Mouse (Mus musculus): Measurements from ENCODE around the gene Lrmda. TPM values are rescaled to one million over a fixed set of nuclear protein-coding genes. Genes with fewer than 3 reads are reported as not detected.

The Lrmda gene
- total and polyA plus RNA-seq, 2 experiments: 0.18 to 0.50 TPM

DNA sequence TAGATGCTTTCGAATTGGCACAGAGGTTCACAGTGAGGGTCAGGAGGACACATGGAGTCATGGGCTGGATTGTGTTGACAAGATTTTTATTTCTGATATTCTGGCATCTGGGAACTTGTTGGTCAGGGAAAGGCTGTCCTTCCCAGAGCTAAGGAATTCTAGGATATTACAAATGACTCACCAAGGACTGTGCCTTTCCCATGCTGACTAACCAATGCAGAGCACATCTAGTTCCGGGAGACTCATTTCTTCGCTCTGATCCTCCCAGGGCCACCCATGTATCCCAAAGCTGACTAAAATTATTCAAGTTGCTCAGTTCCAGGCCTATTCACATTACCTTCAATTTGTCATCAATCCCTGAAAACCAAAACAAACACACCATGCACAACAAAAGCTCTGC is 602.4 kb downstream of the Lrmda start:
- H3K79me2 ChIP-seq (ENCODE audit: control insufficient read depth, insufficient read depth, low read length): no peaks in the 10 kb centered on the region
- DNase-seq (ENCODE audit: extremely low read depth, low read depth, low spot score): no peak
- TF ChIP-seq CTCF (IDR thresholded peaks at IDR 0.05; ENCODE audit: low read depth, low read length) (no peak), POLR2A (IDR thresholded peaks at IDR 0.05; ENCODE audit: extremely low read depth, insufficient read depth, low read length) (no peak)
- no peaks in the 10 kb centered on the region for H3K36me3 ChIP-seq (ENCODE audit: control insufficient read depth, insufficient read depth, low read length)
- H3K27ac ChIP-seq (replicated peaks; ENCODE audit: insufficient read depth, low read depth, low read length): no peak overlapping the region
- no peak overlapping the region for H3K4me3 ChIP-seq (ENCODE audit: insufficient read depth, low read depth, low read length)
- WGBS: 93% methylated on average over 3 of the region's 3 CpGs
- no peak overlapping the region for H3K9ac ChIP-seq (ENCODE audit: low read depth, low read length)
- no peaks in the 10 kb centered on the region for H3K27me3 ChIP-seq (ENCODE audit: control insufficient read depth, insufficient read depth, low read length)
- H3K4me1 ChIP-seq (ENCODE audit: control insufficient read depth, insufficient read depth, low read length): no peaks in the 10 kb centered on the region; the same call in 1 of the 2 replicates

DNA sequence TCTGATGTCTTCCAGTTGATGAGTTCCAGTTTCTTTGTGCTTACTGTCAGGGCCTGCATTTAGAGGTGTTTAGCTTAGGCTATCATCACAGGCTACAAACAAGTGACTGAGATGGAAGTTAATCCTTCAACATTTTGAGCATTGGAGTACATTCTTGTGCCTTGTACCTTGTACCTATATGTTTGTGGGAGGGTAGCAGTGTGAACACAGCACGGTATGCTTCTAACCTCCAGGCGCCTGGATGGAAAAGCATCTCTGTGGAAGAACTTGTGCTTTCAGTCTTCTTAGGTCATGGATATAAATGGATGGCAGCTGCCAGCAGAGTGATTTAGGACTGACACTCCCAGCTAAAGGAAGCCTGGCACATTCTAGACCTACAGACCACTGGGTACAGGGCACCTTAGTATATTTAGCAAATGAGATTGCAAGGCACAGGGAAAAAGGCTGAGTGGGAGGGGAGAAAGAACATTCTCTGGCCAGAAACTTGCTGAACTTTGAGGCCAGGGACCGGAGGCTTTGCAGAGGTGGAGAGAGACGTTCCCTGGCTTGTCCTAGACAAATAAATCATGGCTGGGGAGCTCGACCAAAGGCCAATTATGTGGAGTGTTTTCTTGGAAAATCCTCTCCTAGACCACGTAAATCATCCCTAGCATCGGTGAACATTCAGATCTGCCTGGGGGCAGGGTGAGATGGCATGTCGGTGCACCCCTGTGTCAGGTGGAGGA is 607.8 kb downstream of the Lrmda start:
- Histone ChIP-seq H3K4me1 (ENCODE audit: control insufficient read depth, insufficient read depth, low read length) (peaks cover 5% of the 10 kb centered on the region; the same call in 1 of the 2 replicates), H3K4me3 (ENCODE audit: insufficient read depth, low read depth, low read length) (no peak overlapping the region), H3K27me3 (ENCODE audit: control insufficient read depth, insufficient read depth, low read length) (no peaks in the 10 kb centered on the region), H3K9ac (ENCODE audit: low read depth, low read length) (no peak overlapping the region), H3K79me2 (ENCODE audit: control insufficient read depth, insufficient read depth, low read length) (no peaks in the 10 kb centered on the region), H3K27ac (replicated peaks; ENCODE audit: insufficient read depth, low read depth, low read length) (no peak overlapping the region), H3K36me3 (ENCODE audit: control insufficient read depth, insufficient read depth, low read length) (no peaks in the 10 kb centered on the region)
- peak; percentile 64 for DNase-seq (ENCODE audit: extremely low read depth, low read depth, low spot score)
- TF ChIP-seq CTCF (IDR thresholded peaks at IDR 0.05; ENCODE audit: low read depth, low read length) (no peak), POLR2A (IDR thresholded peaks at IDR 0.05; ENCODE audit: extremely low read depth, insufficient read depth, low read length) (no peak)
- 36% methylated on average over 8 of the region's 8 CpGs for WGBS

DNA sequence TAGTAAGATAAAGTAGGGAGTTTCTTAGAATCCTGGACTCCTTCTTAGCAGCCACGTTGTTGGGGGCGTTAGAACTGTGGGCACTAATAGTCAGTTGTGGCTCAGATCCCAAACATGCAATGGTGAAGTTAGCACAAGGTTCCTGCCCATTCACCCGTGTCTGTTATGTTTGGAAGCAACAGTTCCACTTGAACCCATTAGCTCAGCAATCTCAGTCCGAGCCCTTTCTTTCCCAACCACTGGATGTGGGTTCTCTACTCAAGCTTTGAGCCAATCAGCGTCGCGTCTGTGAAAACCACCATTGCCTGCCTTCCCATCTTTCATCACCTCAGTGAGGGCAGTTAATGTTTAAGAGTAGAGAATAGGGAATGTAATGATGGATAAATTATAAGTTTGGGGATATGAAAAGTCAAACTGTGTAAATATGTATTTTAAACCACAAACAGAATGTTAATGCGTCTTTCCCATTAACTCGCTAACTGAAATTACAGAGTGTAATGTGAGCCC is 610.9 kb downstream of the Lrmda start:
- no peaks in the 10 kb centered on the region for H3K79me2 ChIP-seq (ENCODE audit: control insufficient read depth, insufficient read depth, low read length)
- H3K27ac ChIP-seq (replicated peaks; ENCODE audit: insufficient read depth, low read depth, low read length): no peak overlapping the region
- peak; percentile 66 for DNase-seq (ENCODE audit: extremely low read depth, low read depth, low spot score)
- H3K27me3 ChIP-seq (ENCODE audit: control insufficient read depth, insufficient read depth, low read length): no peaks in the 10 kb centered on the region
- H3K9ac ChIP-seq (ENCODE audit: low read depth, low read length): no peak overlapping the region
- H3K4me1 ChIP-seq (ENCODE audit: control insufficient read depth, insufficient read depth, low read length): peaks cover 10% of the 10 kb centered on the region; the same call in 1 of the 2 replicates
- whole genome bisulfite sequencing: 93% methylated on average over 9 of the region's 9 CpGs
- H3K36me3 ChIP-seq (ENCODE audit: control insufficient read depth, insufficient read depth, low read length): no peaks in the 10 kb centered on the region
- H3K4me3 ChIP-seq (ENCODE audit: insufficient read depth, low read depth, low read length): no peak overlapping the region
- TF ChIP-seq CTCF (IDR thresholded peaks at IDR 0.05; ENCODE audit: low read depth, low read length) (no peak), POLR2A (IDR thresholded peaks at IDR 0.05; ENCODE audit: extremely low read depth, insufficient read depth, low read length) (no peak)

DNA sequence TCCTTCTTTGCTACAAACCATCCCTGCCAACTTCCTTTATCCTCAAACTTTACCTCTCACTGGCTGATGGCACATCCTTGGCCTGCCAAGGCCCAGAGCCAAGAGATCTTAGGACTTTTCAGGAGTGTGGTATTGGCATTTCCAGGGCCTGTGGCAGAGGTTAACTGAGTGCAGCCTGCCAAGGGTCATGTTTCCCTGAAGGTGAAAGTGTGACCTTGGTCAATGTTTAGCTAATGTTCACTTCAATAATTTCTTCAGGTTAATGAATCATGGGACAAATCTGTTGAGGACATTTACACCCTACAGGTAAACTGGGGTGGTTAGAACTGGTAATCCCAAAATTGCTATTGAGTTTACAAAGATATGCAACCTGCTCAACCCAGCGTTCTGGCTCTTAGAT is 614.1 kb downstream of the Lrmda start:
- Histone ChIP-seq H3K27me3 (ENCODE audit: control insufficient read depth, insufficient read depth, low read length) (no peaks in the 10 kb centered on the region), H3K36me3 (ENCODE audit: control insufficient read depth, insufficient read depth, low read length) (no peaks in the 10 kb centered on the region), H3K9ac (ENCODE audit: low read depth, low read length) (no peak overlapping the region), H3K27ac (replicated peaks; ENCODE audit: insufficient read depth, low read depth, low read length) (no peak overlapping the region), H3K4me3 (ENCODE audit: insufficient read depth, low read depth, low read length) (no peak overlapping the region), H3K4me1 (ENCODE audit: control insufficient read depth, insufficient read depth, low read length) (peaks cover 5% of the 10 kb centered on the region; the same call in 1 of the 2 replicates), H3K79me2 (ENCODE audit: control insufficient read depth, insufficient read depth, low read length) (no peaks in the 10 kb centered on the region)
- peak; percentile 94 for DNase-seq (ENCODE audit: extremely low read depth, low read depth, low spot score)
- 9% methylated on average over 1 of the region's 1 CpGs for WGBS
- TF ChIP-seq CTCF (IDR thresholded peaks at IDR 0.05; ENCODE audit: low read depth, low read length) (no peak), POLR2A (IDR thresholded peaks at IDR 0.05; ENCODE audit: extremely low read depth, insufficient read depth, low read length) (no peak)

DNA sequence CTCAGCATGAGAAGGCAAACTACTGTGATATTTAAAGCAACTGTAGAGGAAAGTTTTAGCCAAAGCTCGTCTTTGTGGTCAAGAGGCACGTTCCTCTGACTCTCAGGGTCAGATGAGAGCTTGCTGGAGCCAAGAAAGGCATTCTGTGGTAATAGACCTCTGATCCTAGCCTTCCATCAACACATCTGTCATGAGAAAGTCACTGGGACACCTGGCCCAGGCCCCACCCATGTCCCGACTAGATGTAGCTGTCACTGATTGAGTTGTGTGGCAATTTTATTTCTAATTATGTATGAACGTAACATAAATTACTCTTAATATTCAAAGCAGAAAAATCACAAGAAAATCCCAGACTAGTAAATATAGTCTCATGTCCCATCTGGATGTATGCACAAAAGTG is 624.0 kb downstream of the Lrmda start:
- Histone ChIP-seq H3K9ac (ENCODE audit: low read depth, low read length) (no peak overlapping the region), H3K27me3 (ENCODE audit: control insufficient read depth, insufficient read depth, low read length) (no peaks in the 10 kb centered on the region), H3K4me3 (ENCODE audit: insufficient read depth, low read depth, low read length) (no peak overlapping the region), H3K79me2 (ENCODE audit: control insufficient read depth, insufficient read depth, low read length) (no peaks in the 10 kb centered on the region), H3K27ac (replicated peaks; ENCODE audit: insufficient read depth, low read depth, low read length) (no peak overlapping the region), H3K4me1 (ENCODE audit: control insufficient read depth, insufficient read depth, low read length) (no peaks in the 10 kb centered on the region), H3K36me3 (ENCODE audit: control insufficient read depth, insufficient read depth, low read length) (no peaks in the 10 kb centered on the region)
- WGBS: 89% methylated on average over 4 of the region's 4 CpGs
- DNase-seq (ENCODE audit: extremely low read depth, low read depth, low spot score): no peak
- TF ChIP-seq POLR2A (IDR thresholded peaks at IDR 0.05; ENCODE audit: extremely low read depth, insufficient read depth, low read length): no peak

All from liver, adult 2 months (tissue).